Mouse (Mus musculus): ENCODE measurements around the gene Mapk13.
"Not testable (repeated sequence)": the region's sequence is repeated elsewhere in the genome, so short reads cannot be mapped to it uniquely, and the experiment has no call there.

Mapk13 gene

DNA sequence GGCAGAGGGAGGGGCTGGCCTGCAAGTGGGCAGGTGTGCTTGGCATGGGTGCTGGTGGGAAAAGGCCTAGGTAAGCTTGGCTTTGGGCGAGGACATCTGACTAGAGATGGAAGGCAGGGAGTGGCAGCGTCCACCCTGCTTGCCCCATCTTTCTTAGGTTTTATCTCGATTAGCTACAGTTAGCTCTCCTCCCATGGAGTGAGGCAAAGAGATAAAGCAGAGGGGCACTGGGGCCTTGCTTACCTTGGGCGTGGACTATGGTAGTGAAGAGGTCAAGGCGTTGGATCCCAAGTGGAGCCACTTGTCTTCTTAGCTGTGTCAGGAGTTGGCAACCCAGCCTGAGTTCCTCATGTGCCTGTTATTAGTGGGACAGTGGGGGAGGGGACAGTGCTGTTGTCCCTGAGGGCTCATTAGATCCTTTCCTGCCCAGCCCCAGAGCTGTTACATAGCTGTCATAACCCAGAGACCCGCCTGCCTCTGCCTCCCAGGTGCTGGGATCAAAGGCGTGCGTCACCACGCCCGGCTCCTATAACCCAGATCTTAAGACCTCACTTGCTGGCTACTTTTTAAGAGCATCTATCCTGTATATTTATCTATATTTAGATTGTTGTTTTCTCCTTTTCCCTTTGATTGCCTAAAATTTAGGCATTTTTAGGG lies 40.2 kb downstream of the Mapk13 start:
- no peak for ATAC-seq (ENCODE audit: insufficient number of reproducible peaks, low FRiP score, low TSS enrichment)

GRCm38 (mm10) chr17:28812345-28812744 lies 43.2 kb downstream of the Mapk13 start:
- no peak for ATAC-seq (ENCODE audit: insufficient number of reproducible peaks, low FRiP score, low TSS enrichment)

- ATAC-seq (ENCODE audit: insufficient number of reproducible peaks, low FRiP score, low TSS enrichment) = no peak
Observed at GRCm38 (mm10) chr17:28814529-28815097, 45.5 kb downstream of the Mapk13 start.

DNA sequence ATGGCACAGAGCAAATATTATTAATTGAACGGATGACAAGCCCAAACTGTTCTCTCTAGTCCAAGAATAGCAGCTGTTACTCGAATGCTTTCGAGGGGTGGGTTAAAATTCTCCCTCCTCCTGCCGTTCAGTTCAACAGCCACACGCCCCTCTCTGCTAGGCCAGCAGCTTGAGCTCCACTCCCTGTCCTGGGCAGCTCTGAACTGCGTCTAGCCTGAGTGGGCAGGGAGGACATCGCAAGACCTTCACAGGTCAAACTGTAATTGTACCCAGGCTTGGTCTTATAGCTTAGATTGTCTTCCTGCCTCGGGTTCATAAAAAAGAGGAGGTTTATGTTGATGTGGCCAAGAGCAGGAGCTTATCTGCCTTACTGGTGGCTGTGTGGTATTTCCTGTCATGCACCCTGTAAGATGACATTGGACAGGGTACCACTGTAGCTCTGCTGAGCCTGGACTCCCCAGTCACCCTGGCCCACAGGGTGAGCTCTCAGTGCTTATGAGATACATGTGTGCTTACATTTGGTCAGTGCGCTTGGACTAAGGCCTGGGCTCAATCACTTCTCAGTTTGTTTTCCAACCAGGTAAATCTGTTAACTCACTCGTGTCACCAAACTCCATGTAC lies 46.4 kb downstream of the Mapk13 start:
- ATAC-seq (ENCODE audit: insufficient number of reproducible peaks, low FRiP score, low TSS enrichment) = no peak

- not testable (repeated sequence) for ATAC-seq (ENCODE audit: insufficient number of reproducible peaks, low FRiP score, low TSS enrichment)
Observed at GRCm38 (mm10) chr17:28816326-28816725, 47.2 kb downstream of the Mapk13 start.

- no peak for ATAC-seq (ENCODE audit: insufficient number of reproducible peaks, low FRiP score, low TSS enrichment)
Observed at GRCm38 (mm10) chr17:28816875-28817811, 48.0 kb downstream of the Mapk13 start.

- no peak for ATAC-seq (ENCODE audit: insufficient number of reproducible peaks, low FRiP score, low TSS enrichment)
Observed at GRCm38 (mm10) chr17:28820189-28820588, 51.1 kb downstream of the Mapk13 start.

DNA sequence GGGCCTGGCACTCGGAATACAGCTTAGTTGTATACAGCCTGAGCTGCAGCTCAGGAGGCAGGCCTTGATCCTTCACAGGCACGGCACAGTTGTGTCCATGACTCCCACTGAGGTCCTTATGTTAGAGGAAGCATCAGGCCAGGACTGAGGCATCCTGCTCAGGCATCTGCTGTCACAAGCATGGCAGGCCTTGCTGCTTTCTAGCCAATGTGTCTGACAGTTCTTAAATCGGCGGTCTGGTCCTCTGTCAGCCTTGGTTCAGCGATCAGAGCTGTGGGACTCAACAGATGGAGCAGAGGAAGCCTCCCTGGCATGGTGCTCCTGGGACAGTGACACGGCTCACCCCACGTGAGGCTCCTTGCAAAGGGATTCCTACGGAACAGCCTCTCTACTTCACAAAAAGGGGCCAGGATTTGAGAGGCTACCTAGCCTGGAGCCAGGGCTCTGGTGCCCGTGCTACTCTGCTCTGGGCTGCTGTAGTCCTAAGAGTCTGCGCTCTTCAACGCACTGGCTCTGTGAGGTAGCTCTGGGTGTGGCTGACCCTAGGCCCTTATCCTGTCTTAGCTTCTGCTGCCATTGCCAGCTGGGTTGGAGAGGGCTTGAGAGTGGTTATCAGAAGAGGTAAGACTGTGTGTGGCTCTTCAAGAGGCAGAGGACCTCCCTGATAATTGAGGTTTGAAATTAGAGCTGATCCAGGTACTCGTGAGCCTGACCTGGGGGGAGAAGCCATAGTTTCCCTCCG lies 54.1 kb downstream of the Mapk13 start:
- ATAC-seq (ENCODE audit: insufficient number of reproducible peaks, low FRiP score, low TSS enrichment) = peak; percentile 96

GRCm38 (mm10) chr17:28823749-28824148 lies 54.7 kb downstream of the Mapk13 start:
- no peak for ATAC-seq (ENCODE audit: insufficient number of reproducible peaks, low FRiP score, low TSS enrichment)

- no peak for ATAC-seq (ENCODE audit: insufficient number of reproducible peaks, low FRiP score, low TSS enrichment)
Observed at GRCm38 (mm10) chr17:28824896-28825295, 55.8 kb downstream of the Mapk13 start.

GRCm38 (mm10) chr17:28825359-28826041 lies 56.4 kb downstream of the Mapk13 start:
- ATAC-seq (ENCODE audit: insufficient number of reproducible peaks, low FRiP score, low TSS enrichment) = no peak

DNA sequence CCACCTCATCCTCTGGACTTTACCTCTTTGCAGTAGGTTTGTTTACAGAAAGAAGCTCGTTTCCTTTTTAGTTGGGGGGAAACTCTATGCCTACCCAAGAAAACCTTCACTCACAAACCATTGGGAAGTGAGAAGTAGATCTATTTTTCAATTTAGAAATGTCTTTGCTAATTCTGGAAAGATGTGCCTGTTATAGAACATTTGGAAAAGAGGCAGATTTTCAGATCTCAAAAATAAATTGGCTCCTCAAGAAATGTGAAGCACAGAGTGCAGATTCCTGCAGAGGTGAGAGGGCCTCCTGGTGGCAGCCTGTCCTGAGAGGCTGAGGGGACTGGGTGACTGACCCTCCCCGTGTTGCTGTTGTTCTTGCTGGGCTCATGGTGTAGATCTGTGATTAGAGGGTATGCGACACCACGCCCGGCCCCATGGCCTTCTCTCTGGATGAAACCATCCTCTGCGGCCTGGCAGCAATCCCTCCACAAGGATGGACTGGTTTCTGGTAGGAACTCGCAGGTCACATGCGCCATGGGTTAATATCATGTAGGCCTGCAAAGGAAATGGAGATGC lies 58.7 kb downstream of the Mapk13 start:
- no peak for ATAC-seq (ENCODE audit: insufficient number of reproducible peaks, low FRiP score, low TSS enrichment)

DNA sequence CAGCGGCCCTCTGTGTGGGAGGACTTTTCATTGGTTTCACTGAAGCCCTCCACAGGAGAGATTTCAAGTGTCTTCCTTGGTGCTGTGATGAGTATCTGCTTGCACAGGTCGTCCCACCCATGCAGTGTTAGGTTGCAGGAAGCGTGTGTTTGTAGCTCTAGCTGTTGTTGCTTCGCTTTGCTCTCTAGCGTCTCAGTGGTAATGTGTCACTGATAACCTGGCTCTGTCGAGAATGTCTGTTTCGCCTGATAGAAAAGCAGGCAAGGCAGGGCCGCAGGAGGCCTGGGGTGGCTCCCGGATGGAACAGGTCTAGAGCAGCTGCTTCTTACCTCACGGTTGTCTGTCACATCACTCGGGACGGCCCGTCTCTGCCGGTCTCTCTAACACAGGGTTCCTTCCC lies 60.0 kb downstream of the Mapk13 start:
- no peak for ATAC-seq (ENCODE audit: insufficient number of reproducible peaks, low FRiP score, low TSS enrichment)
